Mouse (Mus musculus) lung, postnatal 36 days (tissue): Measurements from ENCODE around the gene Foxq1.
A peak's percentile ranks its signal among the peaks of the same experiment; 100 is the strongest.

Source experiments
- DNase-seq: peaks from one replicate; pipeline ENCODE4 v3.0.0; 2022; ENCODE audit warnings: mixed read lengths

Gene Foxq1

DNA sequence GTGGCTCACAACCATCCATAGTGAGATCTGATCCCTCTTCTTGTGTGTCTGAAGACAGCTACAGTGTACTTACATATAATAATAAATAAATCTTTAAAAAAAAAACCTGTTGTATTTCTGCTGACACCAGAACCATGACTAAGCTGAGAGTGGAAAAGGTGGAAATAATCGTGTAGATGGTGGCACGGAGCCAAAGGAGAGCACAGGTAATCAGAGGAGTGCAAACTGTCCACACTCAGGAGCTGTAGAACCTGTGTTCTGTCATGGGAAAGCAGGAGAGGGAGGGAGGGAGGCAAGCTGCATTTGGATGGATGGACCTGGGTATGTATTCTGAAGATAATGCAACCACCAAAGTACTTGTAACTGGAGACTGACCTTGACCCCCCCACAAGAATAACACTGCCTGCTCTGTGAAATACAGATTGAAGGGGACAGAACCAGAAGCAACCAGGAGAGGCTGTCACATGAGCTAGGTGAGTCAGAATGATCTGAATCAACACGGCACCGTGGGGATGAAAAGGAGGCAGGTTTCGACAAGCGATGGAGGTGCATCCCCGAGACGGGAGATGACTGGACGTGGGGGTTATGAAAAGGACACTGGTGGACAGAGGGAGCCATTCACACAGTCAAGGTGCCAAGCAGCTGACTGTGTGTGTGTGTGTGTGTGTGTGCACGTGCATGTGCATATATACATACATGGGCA is 17.0 kb downstream of the Foxq1 start:
- no peak for DNase-seq

DNA sequence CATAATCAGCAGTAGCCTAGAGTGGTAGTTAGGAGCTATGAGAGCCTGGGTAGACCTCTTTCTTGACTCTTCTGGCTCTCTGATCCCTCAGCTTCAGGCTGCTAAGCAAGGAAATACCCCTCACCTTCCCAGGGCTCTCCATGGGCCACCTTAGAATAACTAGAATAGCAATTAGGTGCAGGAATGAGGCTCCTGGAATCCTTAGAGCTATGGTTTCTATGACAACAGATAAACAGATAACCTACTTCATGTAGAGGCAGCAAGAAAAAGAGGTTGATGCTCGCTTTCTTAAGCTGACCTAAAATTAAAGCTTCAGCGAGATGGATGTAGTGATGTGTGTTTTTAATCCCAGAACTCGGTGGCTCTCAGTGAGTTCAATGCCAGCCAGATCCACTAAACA is 18.7 kb downstream of the Foxq1 start:
- DNase-seq: no peak

GRCm38 (mm10) chr13:31576696-31577095 is 20.8 kb downstream of the Foxq1 start:
- no peak for DNase-seq

GRCm38 (mm10) chr13:31577576-31577975 is 21.6 kb downstream of the Foxq1 start:
- peak; percentile 15 for DNase-seq

DNA sequence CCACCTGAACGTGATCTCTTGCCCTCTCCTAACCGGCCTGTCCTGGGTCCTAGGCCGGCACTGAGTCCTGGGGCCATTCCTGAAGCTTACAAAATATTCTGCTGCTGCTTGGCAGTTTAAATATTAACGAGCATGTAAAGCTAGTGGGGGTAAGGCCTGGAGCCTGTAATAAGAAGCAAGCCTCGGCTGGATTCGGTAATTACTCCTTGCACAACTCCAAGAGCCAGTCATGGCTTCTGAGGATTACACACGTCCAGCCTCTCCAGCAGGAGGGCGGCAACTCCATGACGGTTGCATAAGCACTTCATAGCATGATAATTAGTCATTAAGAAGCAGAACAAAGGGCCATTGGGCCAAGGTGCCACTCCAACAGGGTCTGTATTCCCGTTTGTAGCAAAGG is 22.5 kb downstream of the Foxq1 start:
- DNase-seq: peak; percentile 82

DNA sequence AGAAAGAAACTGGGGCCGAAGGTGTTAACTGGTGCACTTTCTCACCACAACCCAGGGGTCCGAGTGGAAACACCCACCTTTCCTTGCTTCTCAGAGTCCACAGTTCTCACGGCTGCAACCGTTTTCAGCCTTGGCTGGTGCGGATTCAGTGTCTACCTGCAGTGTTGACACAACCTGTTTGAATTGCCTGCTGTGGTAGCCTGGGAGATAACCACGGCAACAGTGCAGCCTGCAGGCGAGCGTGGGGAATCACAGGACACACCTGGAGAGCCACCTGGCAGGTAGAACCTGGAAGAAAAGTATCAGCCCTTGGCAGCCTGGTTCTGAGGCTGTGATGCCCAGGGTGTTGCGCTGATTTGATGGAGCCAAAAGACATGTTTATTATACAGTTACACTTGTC is 23.9 kb downstream of the Foxq1 start:
- DNase-seq: peak; percentile 71

GRCm38 (mm10) chr13:31587341-31587740 is 31.4 kb downstream of the Foxq1 start:
- peak; percentile 80 for DNase-seq

- DNase-seq: peak; percentile 71
These were observed 43.6 kb downstream of the Foxq1 start for GRCm38 (mm10) chr13:31599576-31599975.

GRCm38 (mm10) chr13:31603964-31604363 is 48.0 kb downstream of the Foxq1 start:
- DNase-seq: no peak
